Mouse (Mus musculus) kidney, adult 2 months (tissue): ENCODE data around the gene Gal3st1. TPM values are rescaled to one million over a fixed set of nuclear protein-coding genes. Genes with fewer than 3 reads are reported as not detected.

Experiments used
- DNase-seq: peaks from one replicate; pipeline ENCODE4 v3.0.0; 2021
- H3K27ac ChIP-seq: fragments of 200-500 bp; 2 replicates; pipeline ENCODE4 v1.5.1; 2012; ENCODE audit warnings: low read depth, low read length, control low read depth, inconsistent platforms; ENCODE audit not compliant: insufficient read depth
- H3K27me3 ChIP-seq: fragments of 200-500 bp; replicated peaks from 2 replicates; pipeline ENCODE4 v1.6.1; 2012; ENCODE audit warnings: mild to moderate bottlenecking, moderate library complexity, low read length, inconsistent platforms; ENCODE audit not compliant: control insufficient read depth, insufficient read depth
- H3K36me3 ChIP-seq: fragments of 200-500 bp; 2 replicates; pipeline ENCODE4 v1.6.1; 2012; ENCODE audit warnings: mild to moderate bottlenecking, moderate library complexity, low read length, inconsistent platforms; ENCODE audit not compliant: control insufficient read depth, insufficient read depth
- H3K4me1 ChIP-seq: fragments of 200-500 bp; 2 replicates; pipeline ENCODE4 v1.6.1; 2011; ENCODE audit warnings: low read length; ENCODE audit not compliant: control insufficient read depth, insufficient read depth
- H3K4me3 ChIP-seq: fragments of 200-500 bp; 2 replicates; pipeline ENCODE4 v1.5.1; 2011; ENCODE audit warnings: mild to moderate bottlenecking, low read depth, low read length, control low read depth; ENCODE audit not compliant: insufficient read depth
- CTCF ChIP-seq: fragments of 200-500 bp; conservative IDR thresholded peaks from 2 replicates; pipeline ENCODE4 v1.5.1; 2011; ENCODE audit warnings: low read depth, mild to moderate bottlenecking, control low read depth, low read length, moderate library complexity, mixed read lengths; ENCODE audit not compliant: insufficient read depth, insufficient read length
- POLR2A ChIP-seq: fragments of 200-500 bp; IDR thresholded peaks from one replicate; pipeline ENCODE4 v1.6.1; 2011; ENCODE audit warnings: low read depth, low read length, control low read depth
- WGBS: fragments of 180-500 bp; shearing (Covaris S2); methylation state at CpG from one replicate; pipeline ENCODE4 v1.1.7; 2018; 5-methylcytosine and 5-hydroxymethylcytosine counted together
- polyA plus RNA-seq: library from polyadenylated mRNA; depleted of rRNA; stranded (reverse); fragments of >200 nt; gene quantifications from 2 replicates; pipeline ENCODE4 v1.2.3, GENCODE M21; 2012; rRNA removed

The Gal3st1 gene
- polyA plus RNA-seq, 1 experiment, result 71.7 TPM

- Histone ChIP-seq H3K4me3 (no peak overlapping the region), H3K27me3 (no peaks in the 10 kb centered on the region), H3K4me1 (no peaks in the 10 kb centered on the region), H3K36me3 (no peaks in the 10 kb centered on the region), H3K27ac (no peak overlapping the region)
- 89% methylated on average over 2 of the region's 2 CpGs for WGBS
- no peak for TF ChIP-seq POLR2A
- TF ChIP-seq CTCF, result no peak
- DNase-seq, result no peak
Observed at GRCm38 (mm10) chr11:4047766-4048165, 64.3 kb downstream of the Gal3st1 start.

DNA sequence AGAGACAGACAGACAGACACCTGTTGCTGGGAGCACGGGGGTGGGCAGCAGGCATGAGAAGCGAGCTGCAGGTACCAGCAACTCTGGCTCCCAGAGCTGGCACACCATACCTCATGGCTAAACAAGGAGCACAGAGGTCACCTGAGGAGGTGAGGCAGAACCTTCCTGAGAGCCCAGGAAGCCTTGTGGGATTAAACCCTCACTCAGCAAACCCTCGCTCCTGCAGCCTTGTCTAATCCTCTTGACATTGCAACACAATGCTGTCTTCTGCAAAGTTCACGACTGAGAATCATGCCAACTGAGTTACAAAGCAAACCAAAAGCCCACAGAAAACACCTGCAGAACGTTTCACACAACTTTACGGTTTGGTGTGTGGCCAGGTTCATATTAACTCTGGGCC, 65.0 kb downstream of the Gal3st1 start:
- no peak overlapping the region for H3K4me3 ChIP-seq
- H3K27ac ChIP-seq, result no peak overlapping the region
- TF ChIP-seq CTCF (no peak), POLR2A (no peak)
- H3K4me1 ChIP-seq, result no peaks in the 10 kb centered on the region
- 82% methylated on average over 6 of the region's 6 CpGs for WGBS
- DNase-seq, result no peak
- H3K27me3 ChIP-seq, result no peaks in the 10 kb centered on the region
- H3K36me3 ChIP-seq, result no peaks in the 10 kb centered on the region

Other genes starting within 250 kb of the Gal3st1 start
- 3.3 and 4.5 TPM in 2 replicates for gene Osbp2, start 119.7 kb upstream of the Gal3st1 start, polyA plus RNA-seq
- gene 4921536K21Rik, start 88.5 kb upstream of the Gal3st1 start, polyA plus RNA-seq, result 0.83 and 1.1 TPM in 2 replicates
- 7.0 and 7.1 TPM in 2 replicates for gene Dusp18, start 88.4 kb upstream of the Gal3st1 start, polyA plus RNA-seq
- gene Slc35e4, start 69.0 kb upstream of the Gal3st1 start, polyA plus RNA-seq, result 8.1 and 10.6 TPM in 2 replicates
- gene Tcn2, start 51.5 kb upstream of the Gal3st1 start, polyA plus RNA-seq, result 2,179 and 2,584 TPM in 2 replicates
- gene Pes1, start 19.7 kb upstream of the Gal3st1 start, polyA plus RNA-seq, result 33.3 and 33.8 TPM in 2 replicates
- 0.34 and 0.73 TPM in 2 replicates for gene 4930556J24Rik, start 6.9 kb upstream of the Gal3st1 start, polyA plus RNA-seq
- gene Sec14l4, start 47.8 kb downstream of the Gal3st1 start, polyA plus RNA-seq, result 0.36 and 0.39 TPM in 2 replicates
- gene Sec14l3, start 81.2 kb downstream of the Gal3st1 start, polyA plus RNA-seq, result 8.8 and 11.7 TPM in 2 replicates
- 30.1 and 31.2 TPM in 2 replicates for gene Mtfp1, start 111.8 kb downstream of the Gal3st1 start, polyA plus RNA-seq
- gene Sec14l2, start 139.8 kb downstream of the Gal3st1 start, polyA plus RNA-seq, result 1.5 and 1.8 TPM in 2 replicates
- gene Rnf215, start 151.6 kb downstream of the Gal3st1 start, polyA plus RNA-seq, result 25.2 and 26.7 TPM in 2 replicates
- gene Ccdc157, start 176.7 kb downstream of the Gal3st1 start, polyA plus RNA-seq, result 9.6 and 12.1 TPM in 2 replicates
- 21.0 and 21.1 TPM in 2 replicates for gene Sf3a1, start 176.7 kb downstream of the Gal3st1 start, polyA plus RNA-seq
- 91.4 and 115 TPM in 2 replicates for gene Tbc1d10a, start 203.2 kb downstream of the Gal3st1 start, polyA plus RNA-seq
- gene Castor1, start 234.6 kb downstream of the Gal3st1 start, polyA plus RNA-seq, result 15.8 and 16.3 TPM in 2 replicates